Mouse (Mus musculus) forebrain, embryonic 10.5 days (tissue): ENCODE results near the gene Gnb1l. TPM values are rescaled to one million over a fixed set of nuclear protein-coding genes. Genes with fewer than 3 reads are reported as not detected.

Source experiments
- DNase-seq: peaks from one replicate; pipeline ENCODE4 v3.0.0-alpha.2; 2017; ENCODE audit warnings: low spot score; ENCODE audit errors: extremely low spot score
- H3K27ac ChIP-seq: fragments of 300-500 bp; sonication (generic); 2 replicates; pipeline ENCODE4 v1.5.1; 2016; ENCODE audit warnings: mild to moderate bottlenecking
- H3K27me3 ChIP-seq: fragments of 300-500 bp; sonication (generic); 2 replicates; pipeline ENCODE4 v1.6.1; 2016; ENCODE audit warnings: mild to moderate bottlenecking; ENCODE audit not compliant: poor library complexity, severe bottlenecking
- H3K36me3 ChIP-seq: fragments of 300-500 bp; sonication (generic); replicated peaks from 2 replicates; pipeline ENCODE4 v1.6.1; 2016; ENCODE audit warnings: mild to moderate bottlenecking, moderate library complexity
- H3K4me1 ChIP-seq: fragments of 300-500 bp; sonication (generic); 2 replicates; pipeline ENCODE4 v1.6.1; 2016
- H3K4me3 ChIP-seq: fragments of 300-500 bp; sonication (generic); 2 replicates; pipeline ENCODE4 v1.5.1; 2016; ENCODE audit warnings: mild to moderate bottlenecking, moderate library complexity
- H3K9me3 ChIP-seq: fragments of 300-500 bp; sonication (generic); 2 replicates; pipeline ENCODE4 v1.6.1; 2016; ENCODE audit warnings: mild to moderate bottlenecking, moderate library complexity
- WGBS: fragments of 180-500 bp; shearing (Covaris S2); methylation state at CpG from one replicate; pipeline ENCODE4 v1.1.7; 2016; 5-methylcytosine and 5-hydroxymethylcytosine counted together
- polyA plus RNA-seq: library from polyadenylated mRNA; unstranded; fragments of >200 nt; fragmentation: Nextera tagmentation; extraction: Ambion mirVana; gene quantifications from 2 replicates; pipeline ENCODE4 v1.2.1, GENCODE M21; 2016

Gnb1l gene
- polyA plus RNA-seq, 1 experiment from 2014 or later = 17.2 TPM

GRCm38 (mm10) chr16:18585676-18586075, 87.2 kb downstream of the Gnb1l start:
- Histone ChIP-seq H3K4me1 (peaks cover 63% of the 10 kb centered on the region), H3K4me3 (peak overlapping the region; percentile 53), H3K36me3 (no peaks in the 10 kb centered on the region), H3K27ac (no peak overlapping the region), H3K9me3 (no peaks in the 10 kb centered on the region), H3K27me3 (peaks cover 100% of the 10 kb centered on the region)
- peak; percentile 51 for DNase-seq
- 1% methylated on average over 10 of the region's 10 CpGs for WGBS

GRCm38 (mm10) chr16:18586076-18586905, 87.8 kb downstream of the Gnb1l start:
- H3K27ac ChIP-seq = peak overlapping the region; percentile 69; the same call in 1 of the 2 replicates
- H3K36me3 ChIP-seq = no peaks in the 10 kb centered on the region
- WGBS = under 1% methylated on average over 83 of the region's 83 CpGs
- peak overlapping the region; percentile 53 for H3K4me3 ChIP-seq
- H3K4me1 ChIP-seq = peaks cover 67% of the 10 kb centered on the region
- no peaks in the 10 kb centered on the region for H3K9me3 ChIP-seq
- peak; percentile 59 for DNase-seq
- peaks cover 100% of the 10 kb centered on the region for H3K27me3 ChIP-seq

GRCm38 (mm10) chr16:18586906-18587546, 88.5 kb downstream of the Gnb1l start:
- peak overlapping the region; percentile 69; the same call in 1 of the 2 replicates for H3K27ac ChIP-seq
- WGBS = 1% methylated on average over 57 of the region's 62 CpGs
- no peaks in the 10 kb centered on the region for H3K36me3 ChIP-seq
- peaks cover 100% of the 10 kb centered on the region for H3K27me3 ChIP-seq
- DNase-seq = no peak
- peaks cover 67% of the 10 kb centered on the region for H3K4me1 ChIP-seq
- no peaks in the 10 kb centered on the region for H3K9me3 ChIP-seq
- H3K4me3 ChIP-seq = peak overlapping the region; percentile 53

- Histone ChIP-seq H3K4me1 (peaks cover 59% of the 10 kb centered on the region), H3K27me3 (peaks cover 99% of the 10 kb centered on the region), H3K4me3 (peak overlapping the region; percentile 43), H3K9me3 (no peaks in the 10 kb centered on the region), H3K36me3 (no peaks in the 10 kb centered on the region), H3K27ac (0 out of 2 replicates have a peak overlapping the region, but pooled peaks have one; percentile 5)
- DNase-seq = peak; percentile 42
- WGBS = under 1% methylated on average over 57 of the region's 57 CpGs
These were observed 89.6 kb downstream of the Gnb1l start for GRCm38 (mm10) chr16:18587847-18588737.

- no peaks in the 10 kb centered on the region for H3K36me3 ChIP-seq
- H3K9me3 ChIP-seq = no peaks in the 10 kb centered on the region
- H3K4me3 ChIP-seq = peak overlapping the region; percentile 43
- peaks cover 99% of the 10 kb centered on the region for H3K27me3 ChIP-seq
- under 1% methylated on average over 31 of the region's 31 CpGs for whole genome bisulfite sequencing
- H3K27ac ChIP-seq = no peak overlapping the region
- DNase-seq = peak; percentile 35
- H3K4me1 ChIP-seq = peaks cover 59% of the 10 kb centered on the region
These were observed 90.2 kb downstream of the Gnb1l start for GRCm38 (mm10) chr16:18588738-18589055.

GRCm38 (mm10) chr16:18589080-18589621, 90.6 kb downstream of the Gnb1l start:
- H3K9me3 ChIP-seq = no peaks in the 10 kb centered on the region
- DNase-seq = no peak
- 5% methylated on average over 9 of the region's 9 CpGs for WGBS
- H3K36me3 ChIP-seq = no peaks in the 10 kb centered on the region
- no peak overlapping the region for H3K27ac ChIP-seq
- H3K27me3 ChIP-seq = peaks cover 99% of the 10 kb centered on the region
- H3K4me1 ChIP-seq = peaks cover 59% of the 10 kb centered on the region
- peak overlapping the region; percentile 43 for H3K4me3 ChIP-seq

- Histone ChIP-seq H3K27ac (0 out of 2 replicates have a peak within 1 kb of the TSS, but pooled peaks have one; percentile 4), H3K4me3 (peak within 1 kb of the TSS; percentile 45), H3K36me3 (no peaks in the 10 kb centered on the region), H3K4me1 (peaks cover 59% of the 10 kb centered on the region), H3K9me3 (no peaks in the 10 kb centered on the region), H3K27me3 (peaks cover 99% of the 10 kb centered on the region)
- peak; percentile 56 for DNase-seq
- WGBS = under 1% methylated on average over 48 of the region's 48 CpGs
These were observed 91.6 kb downstream of the Gnb1l start, which contains the start of gene Tbx1 for GRCm38 (mm10) chr16:18589804-18590790. Gene Tbx1, minus strand, starts transcription at chr16:18590671.

- H3K36me3 ChIP-seq = no peaks in the 10 kb centered on the region
- WGBS = under 1% methylated on average over 59 of the region's 59 CpGs
- peaks cover 54% of the 10 kb centered on the region for H3K4me1 ChIP-seq
- peak; percentile 46 for DNase-seq
- H3K27me3 ChIP-seq = peaks cover 99% of the 10 kb centered on the region
- no peaks in the 10 kb centered on the region for H3K9me3 ChIP-seq
- 0 out of 2 replicates have a peak overlapping the region, but pooled peaks have one; percentile 4 for H3K27ac ChIP-seq
- peak overlapping the region; percentile 31 for H3K4me3 ChIP-seq
These were observed 92.8 kb downstream of the Gnb1l start for GRCm38 (mm10) chr16:18591047-18592018.

GRCm38 (mm10) chr16:18593930-18594329, 95.4 kb downstream of the Gnb1l start:
- H3K27me3 ChIP-seq = peaks cover 85% of the 10 kb centered on the region
- 82% methylated on average over 2 of the region's 2 CpGs for WGBS
- H3K4me1 ChIP-seq = peaks cover 38% of the 10 kb centered on the region

GRCm38 (mm10) chr16:18596255-18596654, 97.7 kb downstream of the Gnb1l start:
- Histone ChIP-seq H3K4me3 (no peak overlapping the region), H3K27ac (no peak overlapping the region), H3K4me1 (peaks cover 26% of the 10 kb centered on the region), H3K36me3 (no peaks in the 10 kb centered on the region), H3K27me3 (peaks cover 70% of the 10 kb centered on the region), H3K9me3 (no peaks in the 10 kb centered on the region)
- 44% methylated on average over 5 of the region's 5 CpGs for WGBS
- DNase-seq = no peak

More at GRCm38 (mm10) chr16:18593930-18594329, 95.4 kb downstream of the Gnb1l start:
- no peak overlapping the region for H3K4me3 ChIP-seq
- no peak for DNase-seq
- H3K36me3 ChIP-seq = no peaks in the 10 kb centered on the region
- H3K27ac ChIP-seq = no peak overlapping the region
- H3K9me3 ChIP-seq = no peaks in the 10 kb centered on the region
